Mouse (Mus musculus): ENCODE data around the gene Psmb10.
"Not testable (repeated sequence)": the region's sequence is repeated elsewhere in the genome, so short reads cannot be mapped to it uniquely, and the experiment has no call there.

Psmb10 gene

DNA sequence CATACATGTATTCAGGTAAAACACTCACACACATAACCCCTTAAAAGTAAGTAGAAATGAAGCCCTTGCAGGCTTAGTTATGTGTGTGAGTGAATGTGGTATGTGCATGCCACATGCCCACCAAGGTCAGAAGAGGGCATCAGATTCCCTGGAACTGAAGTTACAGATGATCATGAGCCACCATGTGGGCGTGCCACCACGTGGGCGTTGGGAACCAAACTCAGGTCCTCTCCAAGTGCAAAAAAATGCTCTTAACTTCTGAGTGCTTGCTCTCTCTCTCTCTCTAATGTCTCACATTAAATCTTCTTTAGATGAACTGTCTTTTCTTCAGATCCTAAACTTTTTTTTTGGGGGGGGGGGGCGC is at the start of gene Psmb10:
TSS of gene Psmb10 (minus strand) at position 139 of the 364 bp plus-strand sequence.
- peak; percentile 26 for DNase-seq (ENCODE audit: low spot score)

DNA sequence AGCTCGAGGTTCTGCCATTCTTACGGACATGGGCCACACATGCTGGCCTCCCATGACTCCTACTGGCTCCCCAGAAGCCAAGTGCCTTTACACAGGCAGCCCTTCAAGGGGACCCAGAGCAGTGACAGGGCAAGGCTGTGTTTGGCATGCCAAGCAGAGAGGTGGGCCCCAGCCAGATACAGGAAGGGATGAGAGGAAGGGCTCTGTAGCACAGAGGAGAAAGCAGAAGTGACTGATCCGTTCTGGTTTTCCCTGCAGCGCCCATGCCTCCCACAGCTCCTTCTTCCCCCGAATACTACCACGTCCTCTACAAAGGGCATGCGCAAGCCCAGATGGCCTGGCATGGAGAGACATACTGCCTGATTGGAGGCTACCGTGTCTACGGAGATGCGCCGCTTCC is 45.2 kb upstream of the Psmb10 start:
- DNase-seq (ENCODE audit: low spot score), result not testable (repeated sequence)

DNA sequence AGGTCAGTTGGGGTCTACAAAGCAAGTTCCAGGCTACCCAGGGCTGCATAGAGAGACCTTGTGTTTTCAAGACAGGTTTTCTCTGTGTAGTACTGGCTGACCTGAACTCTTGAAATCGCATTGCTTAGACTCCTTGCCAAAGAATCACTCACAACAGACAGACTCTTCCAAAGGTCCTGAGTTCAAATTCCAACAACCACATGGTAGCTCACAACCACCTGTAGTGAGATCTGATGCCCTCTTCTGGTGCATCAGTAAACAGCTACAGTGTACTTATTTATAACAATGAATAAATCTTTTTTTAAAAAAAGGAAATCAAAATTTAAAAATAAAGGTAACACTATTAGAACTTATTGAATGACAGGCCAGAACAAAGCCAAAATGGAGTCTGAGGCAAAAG is 42.9 kb upstream of the Psmb10 start:
- DNase-seq (ENCODE audit: low spot score), result no peak

DNA sequence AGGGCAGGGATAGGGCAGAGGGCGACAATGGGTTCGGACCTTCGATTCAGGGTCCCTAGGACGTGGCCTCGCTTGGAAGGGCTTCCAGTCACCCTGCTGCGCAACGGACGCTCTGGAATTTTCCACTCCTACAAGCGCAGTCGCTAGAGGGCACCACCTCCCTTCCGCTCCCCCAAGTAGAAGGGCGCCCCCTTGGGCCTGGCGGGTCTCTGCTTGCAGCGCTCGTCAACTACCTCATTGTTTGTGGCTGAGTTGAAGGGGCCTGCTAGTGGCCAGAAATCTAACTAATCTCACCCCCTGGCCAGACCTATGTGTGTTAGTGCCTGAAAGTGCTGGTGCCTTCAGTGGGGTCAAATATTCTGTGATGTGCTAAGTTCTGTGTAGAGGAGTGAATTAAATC is 41.1 kb upstream of the Psmb10 start, which contains the start of gene Dpep3:
TSS of gene Dpep3 (minus strand) at position 105 of the 400 bp plus-strand sequence.
- DNase-seq (ENCODE audit: low spot score), result no peak

DNA sequence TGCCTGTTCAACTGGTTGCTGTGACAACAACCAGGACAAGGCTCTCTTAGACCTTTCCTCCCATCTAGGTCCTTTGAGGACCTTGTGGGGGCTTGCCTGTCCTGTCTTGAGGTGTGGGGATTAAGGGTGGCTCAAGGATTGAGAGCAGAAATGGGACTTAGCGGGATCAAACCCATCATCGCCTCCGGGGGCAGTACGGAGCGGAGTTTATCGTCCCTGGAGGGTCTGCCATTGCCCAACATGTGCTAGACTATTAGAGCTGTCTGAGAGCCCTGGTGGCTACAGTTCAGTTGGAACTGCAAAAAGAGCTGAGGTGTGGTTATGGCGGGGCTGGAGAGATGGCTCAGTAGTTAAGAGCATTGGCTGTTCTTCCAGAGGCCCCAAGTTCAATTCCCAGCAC is 37.1 kb upstream of the Psmb10 start:
- peak; percentile 43 for DNase-seq (ENCODE audit: low spot score)

DNA sequence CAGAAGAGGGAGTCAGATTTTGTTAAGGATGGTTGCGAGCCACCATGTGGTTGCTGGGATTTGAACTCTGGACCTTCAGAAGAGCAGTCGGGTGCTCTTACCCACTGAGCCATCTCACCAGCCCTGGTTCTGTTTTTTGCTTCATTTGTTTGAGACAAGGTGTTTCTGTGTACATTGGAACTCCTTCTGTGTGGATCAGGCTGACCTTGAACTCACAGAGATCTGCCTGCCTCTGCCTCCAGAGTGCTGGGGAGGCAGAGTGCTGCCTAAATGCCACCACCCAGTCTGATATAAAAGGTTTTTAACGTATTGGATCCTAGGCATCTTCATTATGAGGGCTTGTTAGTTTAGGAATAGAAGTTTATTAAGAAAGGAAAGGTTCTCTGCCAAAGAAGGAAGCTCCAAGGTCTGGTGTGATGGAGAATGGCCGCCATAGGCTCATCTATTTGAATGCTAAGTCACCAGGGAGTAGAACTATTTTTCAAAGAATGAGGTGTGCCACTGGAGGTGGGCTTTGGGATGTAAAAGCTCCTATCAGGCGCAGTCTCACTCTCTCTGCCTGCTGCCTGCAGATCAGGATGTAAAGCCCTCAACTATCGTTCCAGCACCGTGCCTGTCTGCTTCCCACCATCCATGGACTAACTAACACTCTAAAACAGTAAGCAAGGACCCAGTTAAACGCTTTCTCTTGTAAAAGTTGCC is 32.9 kb upstream of the Psmb10 start:
- DNase-seq (ENCODE audit: low spot score), result no peak

DNA sequence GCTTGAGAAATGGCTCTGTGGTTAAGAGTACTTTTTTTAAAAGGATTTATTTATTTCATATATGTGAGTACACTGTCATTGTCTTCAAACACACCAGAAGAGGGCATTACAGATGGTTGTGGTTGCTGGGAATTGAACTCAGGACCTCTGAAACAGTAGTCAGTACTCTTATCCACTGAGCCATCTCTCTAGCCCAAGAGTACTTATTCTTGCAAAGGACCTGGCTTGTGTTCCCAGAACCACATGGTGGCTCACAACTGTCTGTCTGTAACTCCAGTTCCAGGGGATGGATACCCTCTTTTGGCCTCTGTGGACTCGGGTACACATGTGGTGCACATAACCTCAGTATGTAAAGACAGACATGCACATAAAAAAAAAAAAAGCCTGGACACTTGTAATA is 31.1 kb upstream of the Psmb10 start:
- no peak for DNase-seq (ENCODE audit: low spot score)

DNA sequence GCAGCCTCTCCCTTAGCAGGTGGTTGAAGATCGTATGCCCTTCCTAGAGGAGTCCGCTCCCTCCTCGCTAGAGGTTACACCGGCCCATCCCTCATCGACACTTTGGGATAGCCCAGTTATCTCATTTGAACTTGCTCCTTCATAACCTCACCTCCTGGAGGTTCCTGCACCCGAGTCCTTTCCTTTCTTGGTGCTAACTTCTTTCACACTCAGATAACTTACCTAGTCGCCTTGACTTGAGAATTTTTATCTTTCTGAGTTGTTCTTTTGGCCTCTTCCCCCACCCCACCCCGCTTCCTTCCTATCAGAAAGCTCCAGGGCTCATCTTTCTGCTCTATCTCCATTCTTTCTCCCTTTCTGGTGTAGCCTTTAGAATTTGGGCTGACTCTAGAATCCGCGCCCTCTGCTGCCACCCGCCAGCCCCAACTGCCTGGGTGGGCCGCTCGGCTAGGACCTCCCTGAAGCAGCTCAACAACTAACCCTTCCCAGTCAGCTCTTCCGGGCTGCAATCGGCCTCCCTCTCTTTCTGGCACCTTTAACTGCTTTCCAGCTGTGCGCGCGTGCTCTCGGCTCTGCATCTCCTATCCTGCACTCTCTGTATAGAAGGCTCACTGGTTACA is 28.6 kb upstream of the Psmb10 start:
- peak; percentile 62 for DNase-seq (ENCODE audit: low spot score)

DNA sequence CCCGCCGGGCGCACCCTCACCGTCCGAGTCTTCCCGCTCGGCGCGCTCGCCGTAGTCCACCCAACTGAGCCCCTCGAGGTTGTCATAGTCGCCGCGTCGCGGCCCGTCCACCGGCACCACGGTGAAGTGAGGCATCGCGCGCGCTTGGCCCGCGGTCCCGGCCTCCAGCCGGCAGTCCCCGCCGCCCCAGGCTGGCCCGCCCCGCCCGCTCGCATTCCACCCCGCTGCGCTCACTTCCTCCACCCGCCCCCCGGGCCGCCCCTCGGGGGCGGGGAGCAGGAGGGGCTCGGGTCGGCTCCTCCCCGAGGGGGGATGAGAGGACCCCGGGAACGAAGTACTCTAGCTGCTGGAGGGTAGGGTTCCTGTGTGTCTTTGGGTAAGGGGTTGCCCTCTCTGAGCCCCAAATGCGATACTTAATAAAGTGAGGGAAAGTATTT is 27.7 kb upstream of the Psmb10 start, which contains the start of gene Slc12a4:
TSS of gene Slc12a4 (minus strand) at position 193 of the 437 bp plus-strand sequence.
- DNase-seq (ENCODE audit: low spot score), result peak; percentile 66

DNA sequence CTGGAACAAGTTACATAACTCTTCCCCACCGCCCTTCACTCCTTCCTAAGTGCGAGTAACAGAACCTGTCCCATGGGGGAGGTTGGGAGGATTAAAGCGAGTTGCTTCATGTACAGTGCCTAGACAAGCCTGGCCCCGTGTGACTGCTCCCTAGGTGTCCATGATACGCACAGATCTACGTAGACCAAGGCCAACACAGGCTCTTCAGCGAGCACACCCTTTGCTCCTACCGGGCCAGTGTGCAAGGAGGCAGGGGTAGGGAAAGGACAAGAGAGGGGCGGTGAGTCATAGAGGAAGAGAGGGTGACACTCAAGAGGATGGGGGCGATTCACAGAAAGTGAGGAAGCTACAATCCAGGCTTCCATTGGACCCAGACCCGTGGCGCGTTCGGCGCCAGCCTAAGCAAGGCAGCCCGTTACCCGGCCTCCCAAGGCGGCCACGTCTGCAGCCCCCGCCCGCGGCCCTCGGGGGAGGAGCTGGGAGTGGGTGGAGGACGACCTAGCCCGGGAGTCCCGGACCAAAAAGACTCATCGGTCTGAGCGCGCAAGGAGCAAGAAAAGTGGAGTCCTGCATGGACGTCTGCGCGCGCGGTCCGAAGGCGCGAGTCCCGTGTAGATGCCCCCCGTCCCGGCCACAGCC is 27.1 kb upstream of the Psmb10 start:
- DNase-seq (ENCODE audit: low spot score), result peak; percentile 40

DNA sequence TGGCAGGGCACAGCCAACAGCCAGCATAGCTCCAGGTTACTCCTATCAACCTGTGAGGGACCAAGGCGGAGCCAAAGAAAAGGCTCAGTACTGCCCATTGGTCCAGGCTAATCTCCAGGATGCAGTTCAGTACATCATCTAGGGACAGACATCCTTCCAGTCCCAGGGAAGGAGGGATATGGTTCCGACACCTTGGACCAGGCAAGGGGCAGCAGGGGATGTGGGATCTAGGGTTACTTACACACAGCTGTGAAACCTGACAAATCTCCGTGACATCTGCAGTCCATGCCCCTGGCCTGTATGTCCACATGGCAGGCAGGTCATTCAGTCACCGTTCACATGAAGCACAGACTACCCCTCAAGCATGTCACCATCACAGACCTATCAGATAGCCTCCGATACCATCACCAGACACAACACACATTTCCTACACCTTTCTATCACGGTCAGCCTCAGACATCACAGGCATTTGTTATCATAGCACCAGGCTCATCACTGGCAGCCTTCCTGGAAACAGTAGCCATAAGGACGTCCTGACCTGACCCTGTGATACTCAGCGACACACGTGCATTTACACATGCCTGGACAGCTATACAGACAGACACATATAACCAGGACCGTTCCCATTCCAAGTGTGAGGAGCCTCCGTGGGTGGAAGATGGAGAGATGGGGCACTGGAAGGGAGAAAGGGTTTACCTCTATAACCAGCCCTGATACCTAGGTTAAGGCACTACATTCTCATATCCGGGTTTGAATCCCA is 26.4 kb upstream of the Psmb10 start:
- DNase-seq (ENCODE audit: low spot score), result no peak

DNA sequence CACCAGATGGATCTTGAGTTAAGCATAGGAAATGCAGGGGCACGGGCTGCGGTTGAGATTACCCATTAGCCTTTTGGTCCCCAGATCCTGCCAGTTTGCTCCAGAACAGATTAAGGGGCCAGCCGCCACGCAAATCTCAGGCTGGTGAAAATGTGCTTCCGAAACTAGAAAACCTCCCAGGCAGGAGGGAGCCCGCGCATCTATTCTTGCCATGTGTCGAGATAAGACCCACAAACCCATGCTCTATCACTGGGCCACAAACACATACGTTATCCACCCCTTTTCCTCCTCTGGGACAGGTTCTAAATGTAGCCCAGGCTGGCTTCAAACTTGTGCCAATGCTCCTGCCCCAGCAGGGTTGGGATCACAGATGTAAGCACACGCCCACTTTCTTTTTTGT is 23.3 kb upstream of the Psmb10 start:
- no peak for DNase-seq (ENCODE audit: low spot score)

DNA sequence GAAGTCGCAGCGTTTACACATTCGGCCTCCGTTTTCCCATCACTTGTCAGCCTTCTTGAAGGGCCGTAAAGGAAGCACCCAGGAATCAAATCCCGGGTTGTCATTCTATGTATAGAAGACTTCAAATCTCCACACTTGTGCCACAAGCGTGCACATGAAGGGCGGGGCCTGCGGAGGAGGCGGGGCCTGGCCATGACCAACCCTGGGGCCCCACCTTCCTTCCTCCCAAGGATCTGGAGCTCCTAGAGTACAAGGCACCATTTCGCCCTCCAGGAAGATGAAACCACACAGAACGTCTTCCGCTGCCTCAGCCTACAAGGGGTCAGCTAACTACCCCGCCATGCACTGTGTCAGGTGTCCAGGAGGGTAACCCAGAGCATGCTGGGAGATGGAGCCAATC is 22.9 kb upstream of the Psmb10 start:
- no peak for DNase-seq (ENCODE audit: low spot score)

DNA sequence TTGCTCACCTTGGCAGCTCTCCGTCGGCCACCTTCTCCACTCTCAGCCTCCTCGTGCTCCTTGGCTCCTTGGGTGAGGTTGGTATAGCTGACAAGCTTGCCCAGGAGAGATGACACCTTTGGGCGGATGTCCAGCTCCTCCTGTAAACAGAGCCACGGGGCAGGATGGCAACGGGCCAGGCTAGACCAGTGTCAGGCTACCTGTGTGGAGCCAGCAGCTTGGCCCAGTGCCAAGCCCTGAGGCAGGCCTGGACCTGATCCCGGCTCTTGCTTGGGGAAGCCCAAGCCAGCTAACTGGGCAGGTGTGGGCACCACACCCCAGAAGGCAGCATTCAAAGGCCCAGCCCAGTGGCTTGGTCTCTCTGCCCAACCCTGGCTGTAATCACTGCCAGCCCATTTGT is 21.1 kb upstream of the Psmb10 start:
- DNase-seq (ENCODE audit: low spot score), result no peak

DNA sequence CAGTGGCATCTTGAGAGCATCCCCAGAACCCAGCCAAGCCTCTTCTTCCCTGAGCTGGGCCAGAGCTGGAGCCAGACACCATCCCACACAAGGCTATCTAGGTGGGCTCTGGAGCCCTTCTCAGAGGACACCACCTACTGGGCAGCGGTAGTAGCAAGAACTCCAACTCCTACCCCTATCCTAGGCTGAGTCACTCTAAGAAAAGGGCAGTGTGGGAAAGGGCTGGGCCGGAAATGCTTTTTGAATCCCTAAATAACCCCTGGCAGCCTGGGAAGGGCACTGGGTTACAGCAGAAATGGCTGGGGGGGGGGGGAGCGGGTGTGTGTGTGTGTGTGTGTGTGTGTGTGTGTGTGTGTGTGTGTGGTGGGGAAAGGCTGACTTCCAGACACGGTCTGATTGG is 19.6 kb upstream of the Psmb10 start:
- no peak for DNase-seq (ENCODE audit: low spot score)

DNA sequence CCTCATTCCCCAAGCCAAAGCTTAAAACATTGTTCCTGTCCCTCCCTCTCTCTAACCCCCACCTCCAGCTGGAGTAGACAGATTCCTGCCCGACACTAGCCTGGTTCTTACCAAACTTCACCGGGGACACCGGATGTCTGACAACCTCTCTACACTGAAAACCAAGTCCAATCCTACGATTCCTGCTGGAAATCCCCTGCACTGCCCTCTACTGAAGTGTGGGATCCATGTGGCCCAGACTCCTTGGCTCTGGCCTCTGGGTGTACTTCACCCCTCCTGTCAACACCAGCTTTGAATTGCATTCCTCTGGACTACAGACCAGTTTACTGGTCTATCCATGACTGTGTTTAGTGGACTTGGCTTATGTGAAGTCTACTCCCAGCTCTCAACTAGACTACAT is 18.3 kb upstream of the Psmb10 start:
- DNase-seq (ENCODE audit: low spot score), result no peak

DNA sequence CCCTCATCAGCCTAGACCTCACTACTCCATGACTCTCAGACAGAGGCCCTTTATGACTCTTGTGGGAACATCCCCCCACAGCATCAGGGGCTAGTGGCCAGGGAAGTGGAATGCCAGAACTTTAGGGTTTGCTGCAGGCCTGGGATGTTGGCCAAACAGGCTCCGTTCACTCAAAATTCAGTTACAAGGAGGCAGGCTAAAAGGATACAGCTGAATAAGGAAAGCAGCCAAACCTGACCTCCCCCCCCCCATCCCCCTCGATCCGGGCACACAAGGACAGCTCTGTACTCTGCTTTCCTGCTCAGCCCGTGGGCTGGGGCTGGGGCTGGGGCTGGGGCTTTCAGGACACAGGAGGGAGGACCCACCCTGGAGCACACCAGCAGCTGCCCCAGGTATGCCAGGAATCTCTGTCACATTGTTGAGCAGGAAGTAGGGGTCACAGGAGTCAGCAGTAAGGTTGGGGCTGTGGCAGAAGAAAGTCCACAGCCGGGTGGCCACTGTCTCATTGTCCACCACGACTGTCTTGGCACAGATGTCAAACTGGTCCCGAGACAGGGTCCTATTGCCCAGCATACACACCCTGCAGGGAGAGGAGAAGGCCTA is 12.9 kb upstream of the Psmb10 start:
- no peak for DNase-seq (ENCODE audit: low spot score)

DNA sequence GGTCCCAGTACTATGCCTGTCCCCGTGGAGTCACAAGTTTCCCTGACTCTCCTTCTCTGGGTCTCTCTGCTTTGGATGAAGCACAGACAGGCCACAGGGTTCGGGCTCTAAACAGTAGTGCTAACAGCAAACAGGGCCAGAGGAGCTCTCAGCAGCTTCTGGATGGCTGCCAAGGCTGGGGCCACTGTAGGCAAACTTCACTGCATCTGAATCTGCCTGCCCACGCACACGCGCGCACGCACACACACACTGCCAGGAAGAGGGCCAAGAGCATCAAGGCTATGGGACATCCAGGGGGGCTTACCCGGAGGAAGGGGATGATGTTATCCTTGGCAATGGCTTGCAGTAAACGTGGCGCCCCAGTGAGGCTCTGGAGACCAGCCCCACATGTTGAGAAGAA is 11.1 kb upstream of the Psmb10 start:
- no peak for DNase-seq (ENCODE audit: low spot score)

DNA sequence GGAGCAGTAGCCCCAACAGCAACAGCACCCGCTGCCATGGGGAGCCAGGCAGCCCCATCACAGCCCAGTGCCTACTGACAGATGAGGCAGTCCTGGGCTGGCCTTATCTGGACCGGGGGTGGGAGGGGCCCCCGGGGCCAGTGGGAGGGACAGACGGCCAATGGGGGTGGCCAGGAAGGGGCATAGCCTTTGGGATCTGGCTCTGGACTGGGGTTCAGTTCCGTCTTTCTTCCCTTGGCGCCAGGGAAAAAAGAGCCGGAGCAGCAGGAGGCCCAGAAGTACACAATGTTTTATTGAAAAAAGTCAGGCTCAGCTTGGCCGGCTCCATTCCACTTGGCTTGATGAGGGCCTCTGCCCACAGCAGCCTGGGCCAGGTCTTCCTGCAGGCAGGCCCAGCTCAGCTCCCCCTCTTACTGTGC is 5.1 kb upstream of the Psmb10 start, which contains the start of gene Lcat:
TSS of gene Lcat (minus strand) at position 62 of the 419 bp plus-strand sequence.
- no peak for DNase-seq (ENCODE audit: low spot score)

DNA sequence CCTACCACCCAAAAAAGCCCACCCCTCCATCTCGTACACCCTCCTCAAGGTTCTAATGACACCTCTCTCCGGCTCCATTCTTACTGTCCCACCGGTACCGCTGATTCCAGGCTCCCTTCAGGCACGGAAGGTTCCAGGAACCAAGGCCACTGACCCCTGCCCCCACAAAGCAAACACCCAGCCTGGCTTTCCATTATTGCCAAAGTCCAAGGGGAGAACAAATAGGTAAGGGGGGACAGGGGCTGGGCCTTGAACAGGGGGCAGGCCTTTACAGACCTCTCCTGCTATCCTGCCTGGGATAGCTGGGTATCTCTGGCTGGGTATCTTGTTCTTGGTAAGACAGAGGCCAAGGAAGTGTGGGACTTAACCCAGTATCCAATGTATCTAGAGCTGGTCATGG is 4.3 kb upstream of the Psmb10 start:
- DNase-seq (ENCODE audit: low spot score), result no peak

DNA sequence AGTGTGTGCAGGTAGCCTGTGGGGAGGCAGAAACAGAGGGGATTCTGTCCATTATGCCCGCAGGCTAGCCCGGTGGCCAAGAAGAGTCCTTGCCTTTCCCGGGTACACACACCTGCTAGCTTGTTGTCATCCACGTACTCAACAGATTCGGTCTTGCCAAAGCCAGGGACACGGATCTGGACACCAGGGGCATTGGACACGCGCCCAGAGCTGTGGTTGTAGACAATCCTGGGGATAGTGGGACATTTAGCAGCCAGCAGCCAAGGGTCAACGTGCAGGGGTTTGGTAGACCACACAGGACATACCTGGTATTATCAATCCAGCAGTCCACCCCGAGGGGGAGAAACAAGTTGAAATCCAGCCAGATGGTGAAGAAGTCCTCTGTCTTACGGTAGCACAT is 3.8 kb upstream of the Psmb10 start:
- DNase-seq (ENCODE audit: low spot score), result no peak

Data from retina, embryonic 14.5 days (tissue).